Mouse (Mus musculus): ENCODE measurements around the gene Rab1a.

DNA sequence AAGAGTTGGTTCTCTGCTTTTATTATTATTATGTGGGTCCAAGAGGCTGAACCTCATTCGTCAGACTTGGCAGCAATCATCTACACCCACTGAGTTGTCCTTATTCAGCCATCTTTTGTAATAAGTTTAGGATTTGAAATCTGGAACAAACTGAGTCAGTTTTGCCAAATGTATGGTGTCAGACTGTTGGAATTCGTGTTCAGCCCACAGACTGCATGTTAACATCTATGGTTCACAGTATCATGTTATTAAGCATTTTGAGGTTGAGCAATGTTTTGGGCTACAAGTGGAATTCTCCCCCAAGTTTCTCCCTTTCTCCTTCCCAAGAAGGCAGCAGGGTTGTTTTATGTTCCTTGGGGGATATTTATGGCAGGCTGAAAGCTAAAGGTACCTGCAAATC, 51.9 kb downstream of the Rab1a start:
- TF ChIP-seq CTCF (IDR thresholded peaks at IDR 0.05; ENCODE audit: control insufficient read depth, insufficient read depth, low read length): no peak
- no peak for TF ChIP-seq POLR2A (IDR thresholded peaks at IDR 0.05; ENCODE audit: borderline replicate concordance, control insufficient read depth, low read depth, low read length)
